Mouse (Mus musculus) bone marrow, adult 2 months (tissue): Measurements from ENCODE around the gene 4932414N04Rik. TPM values are rescaled to one million over a fixed set of nuclear protein-coding genes. Genes with fewer than 3 reads are reported as not detected.
A peak's percentile ranks its signal among the peaks of the same experiment; 100 is the strongest.
"Not testable (repeated sequence)": the region's sequence is repeated elsewhere in the genome, so short reads cannot be mapped to it uniquely, and the experiment has no call there.

Experiments used
- H3K27ac ChIP-seq: fragments of 200-500 bp; 2 replicates; pipeline ENCODE4 v1.5.1; 2012; ENCODE audit warnings: low read depth, mild to moderate bottlenecking, control low read depth, inconsistent platforms, low read length; ENCODE audit not compliant: control insufficient read depth, poor library complexity, insufficient read depth
- H3K4me1 ChIP-seq: fragments of 200-500 bp; 2 replicates; pipeline ENCODE4 v1.6.1; 2011; ENCODE audit warnings: low read length; ENCODE audit not compliant: control insufficient read depth, insufficient read depth
- H3K4me3 ChIP-seq: fragments of 200-500 bp; replicated peaks from 2 replicates; pipeline ENCODE3; 2011; ENCODE audit warnings: mild to moderate bottlenecking, low read depth, low read length, control low read depth; ENCODE audit not compliant: control insufficient read depth
- CTCF ChIP-seq: fragments of 200-500 bp; IDR thresholded peaks from 2 replicates; pipeline ENCODE4 v1.5.1; 2011; ENCODE audit warnings: low read length, control low read depth; ENCODE audit not compliant: control insufficient read depth, insufficient read depth
- POLR2A ChIP-seq: fragments of 200-500 bp; IDR thresholded peaks from 2 replicates; pipeline ENCODE4 v1.6.1; 2011; ENCODE audit warnings: low read depth, mild to moderate bottlenecking, control low read depth, low read length, borderline replicate concordance; ENCODE audit not compliant: control insufficient read depth
- WGBS: fragments of 180-500 bp; shearing (Covaris S2); methylation state at CpG from one replicate; pipeline ENCODE4 v1.1.7; 2018; 5-methylcytosine and 5-hydroxymethylcytosine counted together
- polyA plus RNA-seq: library from polyadenylated mRNA; stranded (reverse); fragments of >200 nt; gene quantifications from 2 replicates; pipeline ENCODE4 v1.2.4, GENCODE M21; 2011; ENCODE audit warnings: low replicate concordance; ENCODE audit not compliant: missing spikeins, insufficient read depth, insufficient read length

4932414N04Rik gene
- polyA plus RNA-seq, 1 experiment: not detected

GRCm38 (mm10) chr2:68782268-68783132 is 126.2 kb downstream of the 4932414N04Rik start:
- Histone ChIP-seq H3K27ac (no peak overlapping the region), H3K4me1 (no peaks in the 10 kb centered on the region), H3K4me3 (no peak overlapping the region)
- no peak for TF ChIP-seq CTCF
- no peak for TF ChIP-seq POLR2A
- 6% methylated on average over 16 of the region's 16 CpGs for WGBS

DNA sequence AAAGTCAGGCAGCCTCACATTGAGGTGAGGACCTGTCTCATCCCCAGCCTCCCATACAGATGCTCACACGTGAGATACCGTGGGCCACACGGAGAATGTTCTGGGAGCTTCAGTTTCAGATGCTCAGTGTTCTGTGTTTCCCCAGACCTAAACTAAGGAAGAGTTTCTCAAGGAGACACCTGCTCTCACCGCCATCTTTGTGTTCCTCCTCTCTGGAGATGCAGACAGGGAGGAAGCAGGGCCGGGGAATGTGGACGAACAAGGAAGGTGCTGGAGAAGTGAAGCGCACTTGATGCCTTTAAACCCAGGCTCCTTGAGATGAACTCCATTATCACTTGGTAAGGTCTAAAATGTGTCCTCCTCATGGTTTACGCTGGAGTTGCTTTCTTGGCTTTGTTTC is 127.4 kb downstream of the 4932414N04Rik start:
- not testable (repeated sequence) for H3K4me1 ChIP-seq, H3K4me3 ChIP-seq, H3K27ac ChIP-seq
- WGBS: 81% methylated on average over 8 of the region's 8 CpGs

GRCm38 (mm10) chr2:68784710-68785427 is 128.6 kb downstream of the 4932414N04Rik start:
- Histone ChIP-seq H3K4me3 (no peak overlapping the region), H3K4me1 (no peaks in the 10 kb centered on the region), H3K27ac (no peak overlapping the region)
- no peak for TF ChIP-seq POLR2A
- peak; percentile 87 for TF ChIP-seq CTCF
- WGBS: 29% methylated on average over 5 of the region's 5 CpGs

- 46% methylated on average over 3 of the region's 3 CpGs for WGBS
- no peak overlapping the region for H3K27ac ChIP-seq
Measured at GRCm38 (mm10) chr2:68787161-68787675, 130.9 kb downstream of the 4932414N04Rik start.

GRCm38 (mm10) chr2:68792296-68792695 is 136.0 kb downstream of the 4932414N04Rik start:
- no peak overlapping the region for H3K27ac ChIP-seq
- 34% methylated on average over 5 of the region's 5 CpGs for WGBS
- TF ChIP-seq CTCF (no peak), POLR2A (no peak)
- H3K4me1 ChIP-seq: peaks cover 4% of the 10 kb centered on the region; the same call in 1 of the 2 replicates
- H3K4me3 ChIP-seq: no peak overlapping the region

More at GRCm38 (mm10) chr2:68787161-68787675, 130.9 kb downstream of the 4932414N04Rik start:
- Histone ChIP-seq H3K4me1 (no peaks in the 10 kb centered on the region; the same call in 1 of the 2 replicates), H3K4me3 (no peak overlapping the region)
- TF ChIP-seq CTCF (no peak), POLR2A (no peak)

DNA sequence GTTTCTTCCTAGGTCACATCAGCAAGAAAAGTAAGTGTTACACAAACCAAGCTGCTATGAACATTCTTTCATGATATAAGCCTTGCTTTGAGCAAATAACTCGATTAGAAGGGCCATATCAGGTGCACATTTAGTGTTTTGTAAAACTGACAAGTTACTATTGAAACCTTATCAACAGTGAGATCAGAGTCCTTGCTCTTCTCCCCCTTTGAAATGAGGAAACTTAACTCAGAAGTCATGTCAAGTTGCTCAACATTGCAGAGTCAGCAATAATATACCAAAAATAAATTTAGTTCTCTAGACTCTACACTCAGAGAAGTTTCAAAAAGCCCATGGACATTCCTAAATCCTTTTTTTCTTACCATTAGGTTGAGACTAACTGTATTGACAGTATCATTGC is 137.2 kb downstream of the 4932414N04Rik start:
- H3K4me3 ChIP-seq: no peak overlapping the region
- H3K4me1 ChIP-seq: peaks cover 4% of the 10 kb centered on the region; the same call in 1 of the 2 replicates
- TF ChIP-seq POLR2A (no peak), CTCF (no peak)
- WGBS: 11% methylated on average over 1 of the region's 1 CpGs
- H3K27ac ChIP-seq: no peak overlapping the region; the same call in 1 of the 2 replicates

DNA sequence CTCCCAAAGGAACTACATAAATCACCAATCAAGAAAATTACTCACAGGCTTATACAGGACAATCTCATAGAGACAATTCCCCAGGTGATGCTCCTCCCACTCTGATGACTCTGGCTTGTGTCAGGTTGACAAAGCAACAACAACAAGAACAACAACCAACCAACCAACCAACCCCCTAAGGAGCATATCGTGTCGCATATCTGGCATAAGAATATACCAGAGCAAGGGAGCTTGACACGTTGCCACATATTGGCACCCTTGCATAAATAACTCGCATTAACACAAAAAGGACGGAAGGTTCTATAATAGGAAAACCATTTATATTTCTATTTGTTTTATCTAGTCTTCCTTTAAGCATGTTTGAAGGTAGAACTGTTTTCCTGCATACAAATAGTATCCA is 137.9 kb downstream of the 4932414N04Rik start:
- WGBS: 76% methylated on average over 5 of the region's 5 CpGs
- no peak overlapping the region for H3K4me3 ChIP-seq
- H3K27ac ChIP-seq: no peak overlapping the region
- TF ChIP-seq CTCF: no peak
- no peak for TF ChIP-seq POLR2A
- peaks cover 4% of the 10 kb centered on the region; the same call in 1 of the 2 replicates for H3K4me1 ChIP-seq

DNA sequence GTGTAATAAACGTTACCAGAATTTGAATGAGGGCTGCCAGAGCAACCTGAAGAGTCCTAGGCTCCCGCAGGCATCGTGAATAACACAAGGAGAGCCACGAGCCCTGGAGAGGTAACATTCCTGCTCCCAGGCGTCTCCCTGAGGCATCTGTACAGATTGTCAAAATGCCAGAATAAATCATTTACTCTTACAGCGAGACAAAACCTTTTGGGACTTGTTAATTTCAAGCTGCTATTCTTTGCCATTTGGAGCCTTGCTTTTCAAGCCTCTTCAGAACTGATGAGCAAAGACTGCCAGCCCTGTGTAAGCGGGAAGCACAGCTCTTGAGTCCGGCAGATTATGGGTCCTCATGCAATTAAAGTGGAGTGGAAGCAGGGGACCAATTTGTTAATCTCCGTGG is 138.3 kb downstream of the 4932414N04Rik start:
- Histone ChIP-seq H3K4me3 (no peak overlapping the region), H3K4me1 (peaks cover 4% of the 10 kb centered on the region; the same call in 1 of the 2 replicates), H3K27ac (no peak overlapping the region)
- 75% methylated on average over 9 of the region's 9 CpGs for WGBS
- TF ChIP-seq CTCF: no peak
- TF ChIP-seq POLR2A: no peak
